Mouse (Mus musculus): ENCODE measurements at regions not wholly inside any gene's neighbourhood (a gene's known extent, or its start where the extent isn't known, plus 50 kb on each side); places are given as distances from the start of the nearest gene placed in this dataset.

DNA sequence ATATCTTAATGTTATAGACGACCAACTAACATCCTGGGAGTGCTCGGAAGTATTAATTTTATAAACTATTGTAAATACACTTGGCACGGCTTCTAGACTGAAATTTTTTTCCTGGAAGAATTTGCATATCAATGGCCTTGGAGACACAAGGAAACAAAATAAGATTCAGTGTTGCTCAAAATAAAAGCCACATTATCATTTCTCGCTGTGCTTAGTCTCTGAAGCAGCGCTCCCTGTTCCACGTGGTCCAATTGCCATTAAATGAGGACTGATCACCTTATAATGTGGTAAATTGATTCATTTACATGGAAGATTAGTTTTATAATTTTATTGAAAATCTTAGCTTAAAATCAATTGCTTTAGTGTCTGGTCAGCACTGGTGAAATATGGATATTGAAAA, 407.5 kb upstream of the Lsamp start:
- H3K4me3 ChIP-seq (ENCODE audit: control insufficient read depth in 1 of 2, insufficient read depth in 1 of 2, low read depth in 2 of 2, low read length in 2 of 2): no peak overlapping the region
- no peaks in the 10 kb centered on the region for H3K79me2 ChIP-seq (ENCODE audit: control insufficient read depth, insufficient read depth, low read length, poor library complexity)
- DNase-seq (ENCODE audit: low read depth, low spot score): no peak
- TF ChIP-seq HCFC1 (IDR thresholded peaks at IDR 0.05; ENCODE audit: low read depth, low read length): no peak
- TF ChIP-seq USF2 (IDR thresholded peaks at IDR 0.05; ENCODE audit: borderline replicate concordance in 1 of 2, insufficient read depth in 1 of 2, low read depth in 1 of 2, low read length in 2 of 2): no peak
- no peak for TF ChIP-seq TCF12 (IDR thresholded peaks at IDR 0.05; ENCODE audit: low read depth, low read length)
- TF ChIP-seq RCOR1 (IDR thresholded peaks at IDR 0.05; ENCODE audit: low read depth, low read length): no peak
- no peak for TF ChIP-seq ELF1 (IDR thresholded peaks at IDR 0.05; ENCODE audit: low read depth, low read length)
- no peak for TF ChIP-seq EP300 (IDR thresholded peaks at IDR 0.05; ENCODE audit: low read depth in 1 of 2, low read length in 2 of 2)
- H3K27ac ChIP-seq (ENCODE audit: control insufficient read depth, low read depth, low read length): no peak overlapping the region
- H3K36me3 ChIP-seq (ENCODE audit: control insufficient read depth in 1 of 2, insufficient read depth in 2 of 2, low read length in 2 of 2): no peaks in the 10 kb centered on the region
- H3K9me3 ChIP-seq (replicated peaks; ENCODE audit: insufficient read depth, low read length): no peaks in the 10 kb centered on the region
- no peaks in the 10 kb centered on the region for H3K27me3 ChIP-seq (ENCODE audit: control insufficient read depth in 1 of 2, insufficient read depth in 2 of 2, low read length in 2 of 2)
- H3K9ac ChIP-seq (ENCODE audit: control insufficient read depth, low read depth, low read length, poor library complexity, severe bottlenecking): no peak overlapping the region
- no peaks in the 10 kb centered on the region for H3K4me1 ChIP-seq (ENCODE audit: control insufficient read depth in 1 of 2, insufficient read depth in 2 of 2, low read length in 2 of 2)

DNA sequence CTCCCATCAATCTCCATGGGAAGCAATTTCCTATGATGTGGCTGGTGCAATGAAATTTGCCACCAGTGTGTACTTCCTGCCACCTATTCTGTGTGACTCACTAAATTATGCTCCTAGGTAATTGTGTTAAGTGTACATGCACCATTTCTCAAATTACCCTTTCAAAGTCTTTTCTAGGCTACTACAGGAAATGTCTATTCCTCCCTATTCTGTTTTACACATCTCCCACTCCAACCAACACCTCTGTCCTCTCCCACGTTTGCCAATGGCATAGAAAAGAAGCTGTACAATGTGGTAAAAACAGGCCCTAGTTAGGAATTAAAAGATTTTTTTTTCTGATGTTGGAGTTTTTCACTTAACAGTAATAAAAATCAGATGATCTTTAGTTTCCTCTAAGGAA, 404.5 kb upstream of the Lsamp start:
- Histone ChIP-seq H3K9me3 (replicated peaks; ENCODE audit: insufficient read depth, low read length) (no peaks in the 10 kb centered on the region), H3K36me3 (ENCODE audit: control insufficient read depth in 1 of 2, insufficient read depth in 2 of 2, low read length in 2 of 2) (no peaks in the 10 kb centered on the region)
- TF ChIP-seq E2F4 (IDR thresholded peaks at IDR 0.05; ENCODE audit: borderline replicate concordance, low read depth, low read length) (no peak), ZKSCAN1 (IDR thresholded peaks at IDR 0.05; ENCODE audit: low read depth, low read length) (no peak), MXI1 (IDR thresholded peaks at IDR 0.05; ENCODE audit: low read depth, low read length) (no peak), BHLHE40 (IDR thresholded peaks at IDR 0.05; ENCODE audit: borderline replicate concordance, low read depth, low read length) (no peak), ZNF384 (IDR thresholded peaks at IDR 0.05; ENCODE audit: low read depth, low read length) (no peak), UBTF (IDR thresholded peaks at IDR 0.05; ENCODE audit: borderline replicate concordance, insufficient read depth, low read depth, low read length) (no peak), ZMIZ1 (IDR thresholded peaks at IDR 0.05; ENCODE audit: low read depth, low read length) (no peak), NRF1 (IDR thresholded peaks at IDR 0.05; ENCODE audit: insufficient read depth, low read depth, low read length, poor library complexity, severe bottlenecking) (no peak), GABPA (IDR thresholded peaks at IDR 0.05; ENCODE audit: low read depth, low read length) (no peak)

More for the DNA sequence above, 404.5 kb upstream of the Lsamp start:
- Histone ChIP-seq H3K4me1 (ENCODE audit: control insufficient read depth in 1 of 2, insufficient read depth in 2 of 2, low read length in 2 of 2) (no peaks in the 10 kb centered on the region), H3K27me3 (ENCODE audit: control insufficient read depth in 1 of 2, insufficient read depth in 2 of 2, low read length in 2 of 2) (no peaks in the 10 kb centered on the region), H3K79me2 (ENCODE audit: control insufficient read depth, insufficient read depth, low read length, poor library complexity) (no peaks in the 10 kb centered on the region), H3K27ac (ENCODE audit: control insufficient read depth, low read depth, low read length) (no peak overlapping the region), H3K9ac (ENCODE audit: control insufficient read depth, low read depth, low read length, poor library complexity, severe bottlenecking) (no peak overlapping the region), H3K4me3 (ENCODE audit: control insufficient read depth in 1 of 2, insufficient read depth in 1 of 2, low read depth in 2 of 2, low read length in 2 of 2) (no peak overlapping the region)
- DNase-seq (ENCODE audit: low read depth, low spot score): no peak

Data from MEL (cell line).